Mouse (Mus musculus) embryonic facial prominence, embryonic 11.5 days (tissue): ENCODE data around the gene Gm20388. TPM values are rescaled to one million over a fixed set of nuclear protein-coding genes. Genes with fewer than 3 reads are reported as not detected.
A peak's percentile ranks its signal among the peaks of the same experiment; 100 is the strongest.

ENCODE experiments used
- ATAC-seq: fragments of 200-750 bp; cut with Nextera tagmentation; replicated peaks from 2 replicates; pipeline ENCODE4 v1.8.0; 2017; ENCODE audit warnings: low read depth; ENCODE audit not compliant: insufficient number of reproducible peaks, low FRiP score, low TSS enrichment
- DNase-seq: peaks from one replicate; pipeline ENCODE4 v3.0.0-alpha.2; 2015; ENCODE audit warnings: low spot score
- H3K27ac ChIP-seq: fragments of 300-500 bp; sonication (generic); replicated peaks from 2 replicates; pipeline ENCODE4 v1.5.1; 2014; ENCODE audit warnings: mild to moderate bottlenecking, low read depth, low read length, control low read depth
- H3K27me3 ChIP-seq: fragments of 300-500 bp; sonication (generic); 2 replicates; pipeline ENCODE4 v1.6.1; 2014; ENCODE audit warnings: mild to moderate bottlenecking, low read length, moderate library complexity, mixed read lengths; ENCODE audit not compliant: control insufficient read depth, insufficient read depth
- H3K36me3 ChIP-seq: fragments of 300-500 bp; sonication (generic); replicated peaks from 2 replicates; pipeline ENCODE4 v1.6.1; 2014; ENCODE audit warnings: low read depth, mild to moderate bottlenecking, low read length, moderate library complexity, mixed read lengths; ENCODE audit not compliant: control insufficient read depth, insufficient read depth
- H3K4me1 ChIP-seq: fragments of 300-500 bp; sonication (generic); 2 replicates; pipeline ENCODE4 v1.6.1; 2014; ENCODE audit warnings: low read length, mixed read lengths; ENCODE audit not compliant: control insufficient read depth, insufficient read depth
- H3K4me2 ChIP-seq: fragments of 300-500 bp; sonication (generic); 2 replicates; pipeline ENCODE4 v1.6.1; 2014; ENCODE audit warnings: low read depth, mild to moderate bottlenecking, control low read depth, low read length, moderate library complexity
- H3K4me3 ChIP-seq: fragments of 300-500 bp; sonication (generic); 2 replicates; pipeline ENCODE4 v1.5.1; 2014; ENCODE audit warnings: low read depth, low read length, control low read depth
- H3K9ac ChIP-seq: fragments of 300-500 bp; sonication (generic); replicated peaks from 2 replicates; pipeline ENCODE4 v1.6.1; 2014; ENCODE audit warnings: mild to moderate bottlenecking, control low read depth, low read length
- H3K9me3 ChIP-seq: fragments of 300-500 bp; sonication (generic); replicated peaks from 2 replicates; pipeline ENCODE4 v1.6.1; 2016; ENCODE audit warnings: mild to moderate bottlenecking, low read length, inconsistent platforms, mixed read lengths; ENCODE audit not compliant: control insufficient read depth
- WGBS: fragments of 180-500 bp; shearing (Covaris S2); extraction: QIAGEN DNeasy Blood & Tissue Kit; methylation state at CpG from one replicate; pipeline ENCODE4 v1.1.7; 2014; 5-methylcytosine and 5-hydroxymethylcytosine counted together
- polyA plus RNA-seq: library from polyadenylated mRNA; unstranded; fragments of >200 nt; fragmentation: Nextera tagmentation; extraction: Ambion mirVana; gene quantifications from 2 replicates; pipeline ENCODE4 v1.2.1, GENCODE M21; 2014

Gm20388 gene
- polyA plus RNA-seq, 1 experiment from 2014 or later = 3.1 TPM

- DNase-seq = no peak
- no peaks in the 10 kb centered on the region for H3K9me3 ChIP-seq
- H3K9ac ChIP-seq = no peak overlapping the region
- ATAC-seq = no peak
- H3K27ac ChIP-seq = no peak overlapping the region
- H3K4me3 ChIP-seq = no peak overlapping the region
- no peaks in the 10 kb centered on the region for H3K4me1 ChIP-seq
- no peaks in the 10 kb centered on the region for H3K36me3 ChIP-seq
- 79% methylated on average over 7 of the region's 7 CpGs for WGBS
- no peaks in the 10 kb centered on the region; the same call in 1 of the 2 replicates for H3K27me3 ChIP-seq
- H3K4me2 ChIP-seq = no peak overlapping the region
Observed at GRCm38 (mm10) chr8:123865786-123866185, 3955.1 kb downstream of the Gm20388 start.

DNA sequence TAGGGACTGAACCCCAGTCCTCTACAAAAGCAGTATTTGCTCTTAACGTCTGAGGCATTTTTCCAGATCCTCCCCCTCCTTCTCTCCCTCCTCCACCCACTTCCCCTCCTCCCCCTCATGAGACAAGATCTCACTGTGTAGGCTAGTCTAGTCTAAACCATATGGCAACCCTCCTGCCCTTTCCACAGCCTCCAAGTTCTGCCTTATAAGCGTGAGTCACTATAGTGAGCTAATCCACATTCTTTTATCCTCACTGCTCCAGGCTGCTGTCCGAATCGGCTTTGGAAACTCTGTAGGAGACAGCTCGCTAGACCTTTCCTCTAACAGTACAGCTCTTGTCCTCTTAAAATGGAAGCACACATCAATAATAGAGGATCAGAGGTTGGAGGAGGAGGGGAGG, 3956.3 kb downstream of the Gm20388 start:
- ATAC-seq = no peak
- no peaks in the 10 kb centered on the region; the same call in 1 of the 2 replicates for H3K27me3 ChIP-seq
- WGBS = 24% methylated on average over 5 of the region's 5 CpGs

GRCm38 (mm10) chr8:123872048-123872447, 3961.4 kb downstream of the Gm20388 start:
- Histone ChIP-seq H3K9me3 (no peaks in the 10 kb centered on the region), H3K36me3 (no peaks in the 10 kb centered on the region), H3K4me3 (no peak overlapping the region), H3K4me1 (no peaks in the 10 kb centered on the region), H3K27me3 (no peaks in the 10 kb centered on the region), H3K4me2 (no peak overlapping the region), H3K27ac (no peak overlapping the region), H3K9ac (no peak overlapping the region)
- DNase-seq (no peak), ATAC-seq (no peak)
- WGBS = 68% methylated on average over 9 of the region's 9 CpGs

More for the DNA sequence above, 3956.3 kb downstream of the Gm20388 start:
- no peaks in the 10 kb centered on the region for H3K36me3 ChIP-seq
- no peaks in the 10 kb centered on the region for H3K9me3 ChIP-seq
- no peak overlapping the region for H3K4me3 ChIP-seq
- H3K4me2 ChIP-seq = no peak overlapping the region
- no peaks in the 10 kb centered on the region for H3K4me1 ChIP-seq
- no peak overlapping the region for H3K9ac ChIP-seq
- no peak overlapping the region for H3K27ac ChIP-seq
- DNase-seq = peak; percentile 31

DNA sequence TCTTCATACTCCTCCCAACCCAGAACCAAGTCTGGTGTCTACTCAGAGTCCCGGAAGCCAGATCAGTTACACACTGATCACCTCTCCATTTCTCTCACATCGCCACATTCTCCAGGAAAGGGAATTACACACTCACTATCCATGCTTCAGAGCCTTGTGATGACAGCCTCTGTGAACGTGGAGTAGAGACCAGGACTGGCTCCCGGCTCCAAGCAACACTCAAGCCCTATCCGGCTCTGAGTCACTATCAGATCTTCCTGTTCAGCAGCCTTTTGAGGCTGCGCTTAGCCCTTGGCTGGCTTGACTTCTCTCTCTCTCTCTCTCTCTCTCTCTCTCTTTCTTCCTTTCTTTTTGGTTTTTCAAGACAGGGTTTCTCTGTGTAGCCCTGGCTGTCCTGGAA, 3962.7 kb downstream of the Gm20388 start:
- no peaks in the 10 kb centered on the region for H3K36me3 ChIP-seq
- H3K27me3 ChIP-seq = no peaks in the 10 kb centered on the region
- no peak overlapping the region for H3K9ac ChIP-seq
- H3K27ac ChIP-seq = no peak overlapping the region
- no peaks in the 10 kb centered on the region for H3K4me1 ChIP-seq
- H3K4me3 ChIP-seq = no peak overlapping the region
- H3K4me2 ChIP-seq = no peak overlapping the region
- no peaks in the 10 kb centered on the region for H3K9me3 ChIP-seq
- WGBS = 78% methylated on average over 6 of the region's 6 CpGs
- DNase-seq = no peak
- ATAC-seq = no peak

- H3K27ac ChIP-seq = no peak overlapping the region
- H3K27me3 ChIP-seq = no peaks in the 10 kb centered on the region
- DNase-seq (no peak), ATAC-seq (no peak)
- no peak overlapping the region for H3K9ac ChIP-seq
- no peaks in the 10 kb centered on the region for H3K9me3 ChIP-seq
- 84% methylated on average over 11 of the region's 11 CpGs for WGBS
- no peak overlapping the region for H3K4me2 ChIP-seq
- no peak overlapping the region for H3K4me3 ChIP-seq
- no peaks in the 10 kb centered on the region for H3K4me1 ChIP-seq
- no peaks in the 10 kb centered on the region for H3K36me3 ChIP-seq
Observed at GRCm38 (mm10) chr8:123874324-123874723, 3963.7 kb downstream of the Gm20388 start.

DNA sequence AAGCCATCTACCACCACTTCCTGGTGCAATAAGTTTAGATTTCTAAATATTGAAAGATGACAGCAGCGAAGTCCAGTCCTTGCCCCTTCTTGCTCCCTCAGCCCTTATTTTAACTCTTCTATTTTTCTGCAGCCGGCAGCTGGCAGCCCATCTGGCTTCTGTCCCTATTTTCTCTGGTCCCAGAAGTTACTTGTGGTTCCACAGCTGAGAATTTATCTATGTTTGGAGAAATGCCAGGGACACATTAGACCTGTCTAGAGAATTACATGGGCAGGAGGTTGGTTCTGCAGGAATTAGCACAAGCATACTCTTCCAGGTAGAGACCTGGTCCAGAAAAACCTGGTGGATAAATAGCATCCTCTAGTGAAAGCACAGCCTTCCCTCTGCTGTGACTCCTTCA, 3967.2 kb downstream of the Gm20388 start:
- Histone ChIP-seq H3K4me1 (no peaks in the 10 kb centered on the region), H3K36me3 (no peaks in the 10 kb centered on the region), H3K4me2 (no peak overlapping the region), H3K9me3 (no peaks in the 10 kb centered on the region), H3K9ac (no peak overlapping the region), H3K4me3 (no peak overlapping the region), H3K27me3 (no peaks in the 10 kb centered on the region), H3K27ac (no peak overlapping the region)
- no peak for ATAC-seq
- DNase-seq = no peak
- 74% methylated on average over 2 of the region's 2 CpGs for WGBS

- WGBS = 67% methylated on average over 10 of the region's 10 CpGs
- H3K9me3 ChIP-seq = no peaks in the 10 kb centered on the region
Observed at GRCm38 (mm10) chr8:123880271-123880670, 3969.6 kb downstream of the Gm20388 start.

DNA sequence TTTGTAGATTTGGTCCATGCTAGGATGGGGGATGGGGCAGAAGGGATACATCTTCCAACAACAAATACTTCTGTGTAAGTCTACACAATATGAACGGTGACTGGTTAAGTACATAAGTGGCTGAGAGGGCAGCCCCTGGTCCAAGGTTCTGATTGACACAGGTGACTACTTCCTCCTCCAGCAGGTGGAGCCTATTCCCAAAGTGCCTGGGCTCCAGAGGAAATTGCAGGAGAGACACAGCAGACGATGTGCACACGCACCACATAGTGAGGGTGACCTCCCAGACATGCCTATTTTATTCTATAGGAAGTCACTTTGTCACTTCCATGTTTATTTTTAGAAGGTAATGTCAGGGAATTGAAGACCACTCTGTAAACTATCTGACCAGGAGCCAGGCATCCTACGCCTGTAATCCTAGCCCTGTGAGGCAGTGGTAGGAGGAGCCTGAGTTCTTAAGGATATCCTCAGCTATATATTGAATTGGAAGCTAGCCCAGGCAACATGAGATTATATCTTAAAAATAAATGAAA, 3970.2 kb downstream of the Gm20388 start:
- Histone ChIP-seq H3K36me3 (no peaks in the 10 kb centered on the region), H3K27me3 (no peaks in the 10 kb centered on the region), H3K27ac (no peak overlapping the region), H3K9me3 (no peaks in the 10 kb centered on the region), H3K4me1 (peaks cover 3% of the 10 kb centered on the region; the same call in 1 of the 2 replicates), H3K4me3 (no peak overlapping the region), H3K4me2 (no peak overlapping the region), H3K9ac (no peak overlapping the region)
- WGBS = 43% methylated on average over 4 of the region's 4 CpGs
- no peak for ATAC-seq
- DNase-seq = no peak

More at GRCm38 (mm10) chr8:123880271-123880670, 3969.6 kb downstream of the Gm20388 start:
- Histone ChIP-seq H3K27me3 (no peaks in the 10 kb centered on the region), H3K4me1 (peaks cover 3% of the 10 kb centered on the region; the same call in 1 of the 2 replicates), H3K9ac (no peak overlapping the region), H3K4me3 (no peak overlapping the region), H3K4me2 (no peak overlapping the region), H3K27ac (no peak overlapping the region), H3K36me3 (no peaks in the 10 kb centered on the region)
- DNase-seq = no peak
- ATAC-seq = no peak
